Mouse (Mus musculus): ENCODE data around the gene Ctnnd2.

DNA sequence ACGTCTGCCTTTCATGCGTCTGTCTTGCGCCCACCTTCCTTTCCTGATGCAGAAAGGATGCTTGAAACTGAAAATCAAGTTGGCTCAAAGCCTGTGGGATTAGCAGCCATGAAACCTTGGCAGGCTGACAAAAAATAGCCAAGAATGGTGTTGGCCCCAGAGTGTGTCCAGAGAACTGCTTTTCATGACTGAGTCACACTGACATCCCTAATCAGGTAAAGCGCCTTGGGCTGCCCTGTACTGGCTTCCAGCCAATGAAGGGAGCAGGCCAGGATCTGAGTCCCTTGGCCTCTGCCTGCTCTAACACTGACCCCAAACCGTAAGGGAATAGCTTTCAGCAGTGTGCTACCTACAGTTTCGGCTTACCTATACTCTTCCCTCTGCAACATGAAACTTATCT is 713.0 kb downstream of the Ctnnd2 start:
- TF ChIP-seq EP300 (IDR thresholded peaks at IDR 0.05), result no peak
- TF ChIP-seq CTCF (IDR thresholded peaks at IDR 0.05), result no peak

Measured in lung, postnatal 0 days (tissue).